Mouse (Mus musculus): ENCODE results near the gene Abcb8.
A peak's percentile ranks its signal among the peaks of the same experiment; 100 is the strongest.

Gene Abcb8

DNA sequence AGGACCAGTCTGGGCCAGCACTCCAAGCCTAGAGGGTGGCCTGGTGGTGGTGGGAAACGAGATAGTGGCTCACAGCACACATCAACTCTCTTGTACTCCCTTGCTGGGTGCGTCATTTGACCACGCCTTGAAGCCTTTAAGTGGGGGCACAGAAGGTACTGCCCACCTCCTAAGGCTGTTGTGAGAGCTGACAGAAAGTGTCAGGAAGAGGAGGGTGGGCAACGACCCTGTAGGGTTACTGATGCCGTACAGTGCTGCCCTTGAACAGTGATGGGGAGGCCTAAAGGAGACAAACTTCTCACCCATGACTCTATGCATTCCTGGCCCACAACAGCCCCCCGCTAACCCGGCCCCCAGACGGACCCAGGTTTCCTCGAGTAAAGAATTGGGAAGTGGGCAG lies 27.0 kb upstream of the Abcb8 start:
- no peak for DNase-seq (ENCODE audit: low spot score in 2 of 2)

DNA sequence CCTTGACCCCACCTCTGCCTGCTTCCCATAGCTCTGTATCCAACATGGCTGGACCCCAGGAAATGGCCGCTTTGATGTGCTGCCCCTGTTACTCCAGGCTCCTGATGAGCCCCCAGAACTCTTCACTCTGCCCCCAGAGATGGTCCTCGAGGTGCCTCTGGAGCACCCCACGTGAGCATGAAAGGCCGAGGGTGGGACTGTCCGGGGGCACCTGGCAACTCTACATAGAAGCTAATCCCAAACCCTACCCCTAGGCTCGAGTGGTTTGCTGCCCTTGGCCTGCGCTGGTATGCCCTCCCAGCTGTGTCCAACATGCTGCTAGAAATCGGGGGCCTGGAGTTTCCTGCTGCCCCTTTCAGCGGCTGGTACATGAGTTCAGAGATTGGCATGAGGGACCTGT lies 23.7 kb upstream of the Abcb8 start:
- DNase-seq (ENCODE audit: low spot score in 2 of 2): no peak

DNA sequence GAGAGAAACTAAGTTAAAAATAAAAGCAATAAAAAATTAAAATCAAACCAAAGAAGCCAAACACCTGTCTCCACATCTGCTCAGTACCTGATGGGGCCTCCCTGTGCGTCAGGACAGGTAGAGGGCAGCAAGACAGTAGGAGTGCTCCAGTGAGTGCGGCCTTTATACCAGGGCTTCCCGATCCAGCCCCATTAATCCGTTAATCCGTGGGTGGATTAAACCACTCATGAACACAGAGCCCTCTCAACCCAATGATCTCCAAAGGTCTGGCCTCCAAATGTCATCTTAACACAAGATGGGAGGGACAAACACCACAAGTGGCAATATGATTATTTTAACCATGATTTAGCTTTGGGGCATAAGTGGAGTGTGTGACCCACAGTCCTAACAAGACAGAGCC lies 19.7 kb upstream of the Abcb8 start:
- DNase-seq (ENCODE audit: low spot score in 2 of 2): no peak

DNA sequence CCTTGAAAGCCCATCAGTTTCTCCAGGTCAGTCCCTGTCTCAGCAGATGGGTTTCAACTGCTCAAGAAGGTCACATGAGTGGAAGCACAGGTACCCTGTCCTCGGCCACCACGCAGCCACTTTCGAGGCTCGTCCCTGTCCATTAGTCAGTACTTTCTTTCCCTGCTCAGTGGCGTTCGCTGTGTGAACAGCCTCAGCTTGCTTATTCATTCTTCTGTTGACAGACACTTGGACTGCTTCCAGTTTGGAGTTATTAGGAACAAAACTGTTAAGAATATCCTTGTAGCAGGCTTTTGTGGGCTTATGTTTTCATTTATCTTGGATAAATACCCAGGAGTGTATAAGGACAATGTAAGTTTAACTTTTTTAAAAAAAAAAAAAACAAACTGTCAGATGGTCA lies 19.2 kb upstream of the Abcb8 start:
- DNase-seq (ENCODE audit: low spot score in 2 of 2): no peak

DNA sequence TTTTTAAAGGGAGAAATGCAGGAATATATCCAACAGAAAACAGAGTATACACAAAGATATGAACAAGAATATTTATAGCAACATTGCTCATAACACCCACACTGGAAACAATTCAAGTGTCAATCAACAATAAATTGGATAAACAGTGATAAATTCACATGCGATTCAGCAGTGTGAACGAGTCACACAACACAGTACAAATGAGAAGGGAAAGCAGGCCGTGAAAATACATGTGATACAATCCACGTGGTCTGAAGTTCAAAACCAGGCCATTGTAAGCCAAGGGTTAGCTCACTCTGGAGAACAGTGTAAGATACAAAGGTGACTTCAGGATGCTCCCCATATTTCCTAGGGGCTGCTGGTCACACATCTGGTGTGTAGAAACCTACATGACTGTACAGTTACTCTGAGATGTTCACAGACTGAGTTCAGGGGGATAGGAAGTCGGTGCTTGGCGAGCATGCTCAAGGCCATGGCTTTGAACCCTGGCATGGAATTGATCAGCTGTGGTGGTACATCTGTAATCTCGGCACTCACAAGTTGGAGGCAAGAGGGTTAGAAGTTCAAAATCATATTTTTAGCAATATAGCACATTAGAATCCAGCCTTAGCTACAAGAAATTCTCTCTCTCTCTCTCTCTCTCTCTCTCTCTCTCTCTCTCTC lies 18.7 kb upstream of the Abcb8 start:
- DNase-seq (ENCODE audit: low spot score in 2 of 2): no peak

DNA sequence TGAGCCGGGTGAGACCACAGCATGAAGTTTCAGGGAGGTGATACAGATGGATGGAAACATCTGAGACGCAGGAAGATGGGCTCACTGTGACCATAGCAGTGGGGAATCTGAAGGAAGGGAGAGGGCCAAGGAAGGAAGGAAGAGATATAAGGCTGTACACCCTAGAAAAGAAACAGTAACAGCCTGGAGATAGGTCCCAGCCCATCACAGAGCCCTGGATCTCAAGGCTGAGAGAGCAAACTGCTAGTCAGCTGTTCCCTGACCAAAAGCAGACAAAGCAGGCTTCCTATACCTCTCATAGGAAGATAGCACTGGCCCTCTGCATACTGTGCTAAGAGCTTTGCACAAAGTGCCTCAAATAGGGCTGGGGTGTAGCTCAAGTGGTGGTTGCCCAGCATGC lies 14.8 kb upstream of the Abcb8 start:
- no peak for DNase-seq (ENCODE audit: low spot score in 2 of 2)

DNA sequence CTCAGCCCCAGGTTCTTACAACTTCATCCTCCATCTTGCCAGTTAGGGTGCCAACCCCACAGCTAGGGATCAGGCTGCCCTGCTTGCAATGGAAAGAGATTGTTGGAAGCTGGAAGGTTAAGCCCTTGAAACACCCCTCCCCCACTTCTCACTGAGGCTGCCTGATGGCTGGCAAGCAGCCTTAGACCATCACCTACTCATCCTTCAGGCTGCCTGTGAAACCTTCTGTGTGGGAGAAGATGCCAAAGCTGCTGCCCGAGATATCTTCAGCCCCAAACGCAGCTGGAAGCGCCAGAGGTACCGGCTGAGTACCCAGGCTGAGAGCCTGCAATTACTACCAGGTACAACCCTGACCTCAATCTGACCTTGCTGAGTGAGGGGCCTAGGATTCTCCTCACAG lies 14.0 kb upstream of the Abcb8 start:
- DNase-seq (ENCODE audit: low spot score in 2 of 2): no peak

DNA sequence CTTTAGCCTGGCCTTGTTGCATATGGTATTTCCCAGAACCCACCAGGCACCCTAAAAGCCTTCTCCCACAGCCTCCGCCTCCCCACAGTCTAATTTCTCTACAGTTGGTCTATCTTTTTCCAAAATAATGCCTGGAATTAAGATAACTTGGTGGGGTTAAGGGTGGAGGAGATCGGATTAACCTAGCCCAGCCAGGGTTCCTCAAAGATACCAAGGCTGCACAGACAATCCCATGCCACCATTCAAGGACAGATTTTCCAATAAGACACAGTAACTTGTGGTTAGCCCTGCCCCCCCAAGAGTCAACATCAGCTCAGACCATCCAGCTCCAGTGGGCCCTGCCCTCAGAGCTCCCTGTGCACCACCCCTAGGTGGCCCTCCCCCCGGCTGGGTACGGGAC lies 13.0 kb upstream of the Abcb8 start:
- DNase-seq (ENCODE audit: low spot score in 2 of 2): no peak

DNA sequence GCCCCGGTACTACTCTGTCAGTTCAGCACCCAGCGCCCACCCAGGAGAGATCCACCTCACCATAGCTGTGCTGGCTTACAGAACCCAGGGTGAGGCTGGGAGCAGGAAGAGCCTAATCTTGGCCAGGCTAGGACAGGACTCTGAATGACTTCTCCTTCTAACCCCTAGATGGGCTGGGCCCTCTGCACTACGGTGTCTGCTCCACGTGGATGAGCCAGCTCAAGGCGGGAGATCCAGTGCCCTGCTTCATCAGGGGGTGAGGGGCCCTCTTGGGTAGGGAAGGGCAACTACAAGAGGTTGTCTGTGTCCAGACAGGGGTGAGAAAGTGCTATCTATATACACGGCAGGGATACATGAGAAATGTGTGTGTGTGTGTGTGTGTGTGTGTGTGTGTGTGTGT lies 12.0 kb upstream of the Abcb8 start:
- no peak for DNase-seq (ENCODE audit: low spot score in 2 of 2)

DNA sequence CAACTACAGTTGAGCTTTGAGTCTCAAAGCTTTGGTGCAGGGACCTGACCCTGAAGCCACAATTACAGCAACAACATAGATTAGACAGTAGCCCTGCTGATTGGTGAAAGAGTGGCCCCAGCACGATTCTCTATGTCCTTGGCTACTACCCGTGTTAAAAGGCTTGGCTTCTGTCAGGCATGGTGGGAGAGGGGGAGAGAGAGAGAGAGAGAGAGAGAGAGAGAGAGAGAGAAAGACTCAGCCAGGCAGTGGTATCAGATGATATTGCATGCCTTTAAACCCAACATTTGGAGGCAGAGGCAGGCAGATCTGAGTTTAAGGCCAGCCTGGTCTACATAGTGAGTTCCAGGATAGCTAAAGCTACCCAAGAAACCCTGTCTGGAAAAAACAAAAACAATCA lies 11.5 kb upstream of the Abcb8 start:
- DNase-seq (ENCODE audit: low spot score in 2 of 2): no peak

DNA sequence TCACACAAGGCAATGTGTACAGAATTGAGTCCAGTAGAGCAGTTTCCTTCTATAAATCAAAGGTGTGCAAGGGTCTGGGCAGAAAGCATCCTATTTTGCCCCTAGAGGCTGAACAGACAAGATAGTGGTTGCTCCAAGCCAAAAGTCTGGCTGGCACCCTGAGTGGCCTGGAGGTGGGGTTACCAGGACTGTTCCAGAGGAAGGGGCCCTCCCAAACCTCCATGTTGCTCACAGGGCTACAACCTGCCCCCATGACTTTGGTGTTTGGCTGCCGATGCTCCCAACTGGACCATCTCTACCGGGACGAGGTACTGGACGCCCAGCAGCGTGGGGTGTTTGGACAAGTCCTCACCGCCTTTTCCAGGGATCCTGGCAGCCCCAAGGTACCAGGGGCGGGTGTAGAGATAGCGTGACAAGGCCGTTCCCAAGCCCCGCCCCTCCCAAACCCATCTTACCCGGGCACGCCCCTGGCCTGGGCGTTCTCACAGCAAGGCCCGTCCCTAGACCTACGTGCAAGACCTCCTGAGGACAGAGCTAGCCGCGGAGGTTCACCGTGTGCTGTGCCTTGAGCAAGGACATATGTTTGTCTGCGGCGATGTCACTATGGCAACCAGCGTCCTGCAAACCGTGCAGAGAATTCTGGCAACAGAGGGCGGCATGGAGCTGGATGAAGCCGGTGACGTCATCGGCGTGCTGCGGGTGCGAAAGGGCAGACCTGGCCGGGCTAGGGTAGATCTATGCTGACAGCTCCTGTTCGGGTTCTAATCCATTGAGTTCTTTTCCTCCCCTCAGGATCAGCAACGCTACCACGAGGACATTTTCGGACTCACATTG lies 10.2 kb upstream of the Abcb8 start:
- peak; percentile 83 to 94 for DNase-seq (ENCODE audit: low spot score in 2 of 2)

DNA sequence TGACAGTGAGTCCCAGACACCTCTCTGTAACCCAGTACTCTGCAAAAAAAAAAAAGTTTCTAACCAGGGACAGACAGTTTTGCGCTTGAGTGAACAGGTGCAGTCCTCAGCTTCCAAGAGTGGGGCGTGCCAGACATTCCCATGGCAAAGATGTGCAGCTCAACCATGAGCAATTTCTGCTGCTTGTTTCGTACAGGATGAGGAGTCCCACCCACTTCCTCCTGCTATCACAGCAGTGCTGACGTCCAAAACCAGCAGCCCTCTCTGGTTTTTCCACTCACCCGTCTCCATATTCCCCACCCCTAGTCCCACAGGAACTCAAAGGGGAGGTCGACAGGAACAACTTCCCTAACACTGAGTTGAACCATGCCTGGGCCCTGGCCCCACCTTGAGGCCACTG lies 9.1 kb upstream of the Abcb8 start:
- peak in 1 of 2 experiments; percentile 68 for DNase-seq (ENCODE audit: low spot score in 2 of 2)

DNA sequence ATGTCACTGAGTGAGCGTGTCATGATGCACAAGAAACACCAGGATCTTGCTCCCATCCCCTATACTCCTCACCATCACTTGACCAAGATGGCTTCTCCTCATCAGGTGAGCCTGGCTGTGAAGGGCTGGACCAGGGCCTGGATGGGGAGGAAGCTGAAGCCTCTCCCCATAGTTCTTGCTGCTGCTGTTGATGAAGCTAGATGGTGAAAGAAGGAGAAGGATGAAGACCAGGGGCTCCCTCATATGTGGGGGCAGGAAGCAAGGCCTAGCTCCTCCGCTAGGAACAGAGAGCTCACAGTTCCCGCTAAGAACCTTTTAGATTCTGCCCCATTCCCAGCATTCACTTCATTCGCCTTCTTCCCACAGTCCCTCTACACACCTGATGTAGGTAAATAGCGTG lies 8.1 kb upstream of the Abcb8 start:
- no peak for DNase-seq (ENCODE audit: low spot score in 2 of 2)

DNA sequence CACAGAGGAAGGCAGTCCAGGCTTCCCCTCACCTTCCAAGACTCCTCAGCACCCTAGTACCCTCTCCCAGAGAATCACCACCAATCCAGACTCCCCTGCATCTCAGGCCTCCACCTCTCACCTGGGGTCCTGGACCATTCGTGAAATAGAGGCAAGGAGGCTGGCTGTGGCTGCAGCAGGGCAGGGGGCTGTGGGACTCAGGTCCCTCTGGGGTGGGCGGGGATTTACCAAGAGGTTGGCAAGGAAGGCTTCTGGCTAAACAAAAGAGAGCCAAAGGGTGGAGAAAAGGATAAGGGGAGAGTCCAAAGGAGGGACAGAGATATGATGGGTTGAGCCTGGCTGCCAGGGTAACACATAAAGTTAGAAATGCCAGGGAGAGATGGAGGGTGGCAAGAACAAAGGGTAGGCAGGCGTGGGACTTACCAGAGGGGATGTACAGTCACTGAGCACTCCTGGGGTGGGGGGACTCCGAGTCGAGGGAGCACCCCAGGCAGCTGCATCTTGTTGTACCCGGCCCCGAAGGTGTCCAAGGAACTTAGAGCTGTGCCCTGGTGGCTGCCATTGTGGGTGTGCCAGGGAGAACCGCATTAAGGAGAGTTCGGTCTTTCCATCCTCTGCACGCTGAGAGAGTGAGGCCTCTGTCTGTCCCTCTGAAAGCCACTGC lies 7.4 kb upstream of the Abcb8 start:
- DNase-seq (ENCODE audit: low spot score in 2 of 2): no peak

DNA sequence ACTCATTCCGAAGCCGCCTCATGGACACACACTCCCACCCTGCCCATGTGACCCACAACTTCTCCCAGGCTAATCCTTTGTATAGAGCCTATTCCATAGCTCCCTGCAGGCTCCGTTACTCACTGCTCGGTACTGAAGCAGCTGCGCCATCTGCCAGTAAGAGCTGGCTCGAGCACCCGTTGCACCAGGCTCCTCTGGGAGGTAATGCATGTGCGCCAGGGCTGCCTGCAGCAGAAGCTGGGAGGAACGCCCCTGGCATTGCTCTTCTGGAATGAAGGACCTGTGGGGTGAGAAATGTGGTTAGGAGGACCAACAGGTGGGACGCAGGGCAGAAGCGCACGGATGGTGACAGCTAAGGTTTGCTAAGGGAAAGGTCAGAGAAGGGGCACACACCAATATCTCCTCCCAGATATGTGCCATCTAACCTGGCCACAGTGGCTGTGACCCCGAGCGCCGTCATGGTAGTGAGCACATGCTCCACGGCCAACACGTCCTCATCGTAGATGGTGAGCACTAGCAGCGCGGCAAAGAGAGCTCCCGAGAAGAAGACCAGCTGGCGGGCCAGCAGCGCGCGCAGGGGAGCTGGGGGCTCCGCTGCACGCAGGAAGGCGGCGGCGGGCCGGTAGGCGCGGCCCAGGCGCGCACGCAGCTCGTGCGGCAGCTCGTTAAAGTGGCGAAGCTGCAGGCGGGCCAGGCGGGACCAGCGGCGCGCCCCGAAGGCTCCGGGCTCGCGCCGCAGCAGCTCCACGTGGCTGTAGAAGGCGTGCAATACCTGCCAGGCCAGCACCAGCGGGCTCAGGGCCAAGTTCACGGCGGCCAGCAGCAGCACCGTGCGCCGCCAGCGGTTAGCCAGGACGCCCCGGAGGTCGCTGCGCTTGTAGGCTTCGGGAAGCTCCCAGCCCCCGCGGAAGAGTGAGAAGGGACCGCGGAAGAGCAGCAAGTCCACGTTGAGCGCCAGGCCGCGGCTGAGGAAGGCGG lies 5.9 kb upstream of the Abcb8 start:
- DNase-seq (ENCODE audit: low spot score in 2 of 2): peak in 1 of 2 experiments; percentile 76

DNA sequence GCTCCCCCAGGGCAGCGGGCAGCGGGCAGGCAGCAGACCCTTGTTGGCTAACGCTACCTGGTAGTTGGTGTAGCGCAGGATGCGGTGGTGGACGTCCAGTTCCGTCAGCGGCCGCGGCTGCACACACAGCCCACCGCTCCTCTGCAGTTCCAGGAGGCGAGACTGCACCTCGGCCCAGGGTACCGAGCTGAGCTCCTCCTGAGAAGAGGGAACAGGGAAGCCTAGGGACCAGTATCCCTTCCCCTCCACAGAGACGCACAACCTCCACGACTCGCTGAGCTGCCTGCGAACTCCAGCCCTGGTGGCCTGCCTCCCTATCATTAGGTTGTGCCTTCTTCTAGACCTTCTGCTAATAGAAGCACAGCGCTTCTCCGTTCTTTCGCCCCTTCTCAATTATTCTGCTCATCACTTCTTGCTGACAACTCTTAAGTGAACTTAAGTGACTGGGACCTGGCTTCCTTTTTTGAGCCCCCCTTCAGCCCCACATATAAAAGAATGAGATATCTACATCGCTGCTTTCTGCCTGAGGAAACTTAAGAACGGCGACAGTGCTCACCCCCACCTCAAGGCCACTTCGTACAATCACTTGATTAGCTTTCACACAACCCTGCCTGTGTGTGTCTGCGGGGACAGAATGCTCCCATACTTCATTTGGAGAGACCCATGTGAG lies 5.1 kb upstream of the Abcb8 start:
- DNase-seq (ENCODE audit: low spot score in 2 of 2): no peak

DNA sequence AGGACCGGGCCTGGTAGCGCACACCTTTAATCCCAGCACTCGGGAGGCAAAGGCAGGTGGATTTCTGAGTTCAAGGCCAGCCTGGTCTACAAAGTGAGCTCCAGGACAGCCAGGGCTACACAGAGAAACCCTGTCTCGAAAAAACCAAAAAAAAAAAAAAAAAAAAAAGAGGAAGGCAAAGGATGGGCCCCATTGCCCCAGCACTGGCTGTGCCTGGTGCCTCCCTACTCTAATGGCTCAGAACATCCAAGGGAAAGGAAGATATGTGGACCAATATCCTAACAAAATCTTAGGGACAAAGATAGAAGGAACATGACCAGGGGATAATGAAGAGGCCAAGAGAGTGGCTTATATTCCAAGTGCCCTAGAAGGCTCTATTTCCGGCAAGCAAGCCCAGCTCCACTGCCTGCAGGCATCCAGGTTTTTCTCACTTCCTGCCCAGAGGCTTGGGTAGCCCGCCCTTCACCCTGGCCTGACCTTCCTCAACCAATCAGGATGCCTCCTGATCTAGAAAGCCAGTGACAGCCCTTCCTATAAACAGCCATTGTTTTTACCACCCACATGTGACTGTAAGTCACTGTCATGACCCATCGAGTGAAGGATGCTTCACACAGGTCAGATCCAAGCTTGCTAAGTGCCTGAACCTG lies 4.3 kb upstream of the Abcb8 start:
- DNase-seq (ENCODE audit: low spot score in 2 of 2): no peak

DNA sequence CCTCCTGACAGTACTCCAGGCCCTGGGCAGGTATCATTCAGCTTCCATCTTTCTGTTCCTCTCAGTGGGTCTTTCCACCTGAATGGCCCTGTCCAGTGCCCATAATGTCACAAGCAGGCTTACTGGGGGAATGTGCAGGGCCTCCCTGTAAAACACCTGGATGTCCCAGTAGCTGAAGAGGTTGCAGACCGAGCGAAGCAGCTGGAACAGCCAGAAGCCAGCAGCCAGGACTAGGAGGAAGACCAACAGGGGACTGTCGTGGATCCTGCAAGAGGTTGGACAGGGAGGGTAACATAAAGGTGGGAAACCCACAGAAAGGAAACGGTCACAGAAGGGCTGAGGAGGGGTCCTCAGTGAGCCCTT lies 3.8 kb upstream of the Abcb8 start:
- no peak for DNase-seq (ENCODE audit: low spot score in 2 of 2)

DNA sequence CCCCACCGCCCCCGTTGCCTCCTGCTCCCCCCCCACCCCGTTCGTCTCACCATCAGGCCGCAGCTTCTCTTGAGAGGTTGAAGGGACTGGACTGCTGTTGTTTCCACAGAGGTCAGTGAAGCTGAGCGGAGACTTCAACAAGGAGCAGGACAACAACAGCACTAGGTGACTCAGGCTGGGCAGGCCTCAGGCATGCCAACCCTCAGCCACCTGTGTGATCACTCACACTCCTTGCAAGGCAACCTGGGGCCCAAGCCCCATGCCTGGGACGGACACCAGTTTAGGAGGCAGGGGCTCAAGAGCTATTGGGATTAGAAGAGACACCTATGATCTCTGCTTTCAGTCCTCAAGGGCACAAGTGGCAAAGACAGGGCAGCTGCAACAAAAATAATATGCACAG lies 1.6 kb upstream of the Abcb8 start, which contains the start of gene Atg9b:
Gene Atg9b (minus strand): TSS at position 280 of the 400 bp plus-strand sequence.
- no peak for DNase-seq (ENCODE audit: low spot score in 2 of 2)

DNA sequence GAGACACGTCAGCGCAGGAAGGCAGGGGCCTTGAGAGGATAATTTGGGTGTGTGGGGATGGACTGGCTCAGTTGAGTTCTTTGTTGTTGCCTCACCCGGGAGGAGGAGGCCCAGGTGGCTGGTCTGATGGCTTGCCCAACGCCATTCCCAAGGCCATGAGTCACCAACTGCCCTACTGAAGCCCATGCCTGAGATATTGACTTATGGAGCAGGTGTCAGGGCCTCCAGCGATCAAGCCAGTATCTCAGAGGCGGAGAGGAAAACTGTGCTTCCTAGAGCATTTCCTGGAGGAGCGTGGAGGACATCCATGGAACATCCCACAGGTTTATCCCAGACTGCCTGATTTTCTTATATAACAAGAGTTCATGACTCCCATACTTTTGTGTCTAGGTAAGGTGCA lies 739 bp upstream of the Abcb8 start:
- DNase-seq (ENCODE audit: low spot score in 2 of 2): no peak
